Mouse (Mus musculus): ENCODE data around the gene Zfp433.
"Not testable (repeated sequence)": the region's sequence is repeated elsewhere in the genome, so short reads cannot be mapped to it uniquely, and the experiment has no call there.

Gene Zfp433

DNA sequence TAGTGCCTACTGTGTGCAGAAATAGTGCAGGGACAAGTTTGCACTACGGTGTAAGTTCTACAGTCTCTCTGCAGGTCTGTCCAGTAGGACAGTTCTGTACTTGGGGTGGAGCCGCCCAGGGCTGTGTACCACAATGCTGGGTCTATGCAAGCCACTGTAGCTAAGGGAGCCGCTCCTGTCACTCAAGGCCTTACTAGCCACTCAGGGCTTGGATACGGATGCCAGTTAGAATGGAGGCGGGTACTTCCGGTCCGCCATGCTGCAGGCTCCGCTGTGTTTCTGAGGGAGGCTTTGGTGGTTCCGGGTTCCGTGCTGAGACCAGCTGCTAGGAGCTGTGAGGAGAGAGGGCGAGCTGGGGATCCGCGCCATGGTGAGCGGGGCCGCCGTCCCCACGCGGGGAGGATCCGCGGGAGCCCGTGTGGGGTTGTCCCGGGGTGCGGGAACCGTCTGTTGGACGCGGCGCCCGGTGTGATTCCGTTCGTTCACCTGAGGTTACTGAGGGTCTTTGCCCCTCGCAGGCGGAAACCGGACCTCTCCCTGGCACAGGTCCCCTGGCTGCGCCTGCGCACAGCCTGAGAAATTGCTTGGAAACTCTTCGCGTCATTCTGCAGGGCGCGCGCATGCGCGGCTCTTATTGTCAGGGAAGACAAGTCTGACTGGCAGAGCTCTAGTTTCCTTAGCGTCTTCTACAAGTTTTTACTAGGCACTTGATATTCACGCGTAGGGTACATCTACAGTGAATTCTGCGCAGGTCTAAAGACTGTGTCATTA lies at the start of gene Zfp433:
Zfp433 (plus strand) TSS at position 295 of the 771 bp plus-strand sequence.
- not testable (repeated sequence) for DNase-seq (ENCODE audit: low read depth, low spot score)

DNA sequence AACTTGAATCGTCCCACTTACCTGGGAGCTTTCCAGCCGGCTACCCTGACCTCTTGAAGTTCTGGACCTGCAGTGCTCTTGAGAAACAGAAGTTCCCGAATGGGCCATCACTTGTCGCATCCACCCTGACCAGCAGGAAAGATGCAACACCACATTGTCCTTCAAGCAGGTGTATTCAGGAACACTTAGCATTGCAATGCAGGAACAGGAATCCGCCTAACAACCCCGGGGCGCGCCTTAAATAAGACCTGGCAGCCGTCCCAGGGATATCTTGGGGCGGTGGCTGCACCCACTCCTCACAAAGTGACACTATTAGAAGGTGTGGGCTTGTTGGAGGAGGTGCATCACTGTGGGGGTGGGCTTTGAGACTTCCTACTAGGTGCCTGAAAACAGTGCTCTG lies 49.4 kb upstream of the Zfp433 start:
- no peak for DNase-seq (ENCODE audit: low read depth, low spot score)

GRCm38 (mm10) chr10:81656174-81656573 lies 48.5 kb upstream of the Zfp433 start:
- no peak for DNase-seq (ENCODE audit: low read depth, low spot score)

DNA sequence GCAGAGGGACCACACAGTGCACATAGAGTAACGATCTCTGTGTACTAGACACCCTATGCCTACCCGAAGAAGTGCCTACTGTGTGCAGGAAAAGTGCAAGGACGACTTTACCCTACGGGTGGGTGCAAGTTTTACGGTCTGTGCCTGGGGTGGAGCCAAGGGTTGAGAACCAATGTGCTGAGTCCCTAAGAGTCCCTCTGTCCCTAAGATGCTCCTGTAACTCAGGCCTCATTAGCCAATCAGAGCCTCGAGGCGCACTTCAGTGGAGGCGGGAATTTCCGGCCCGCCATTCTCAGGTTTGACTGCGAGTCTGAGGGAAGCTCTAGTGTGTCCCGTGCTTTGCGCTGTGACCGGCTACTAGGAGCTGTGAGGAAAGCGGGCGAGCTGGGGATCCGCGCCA lies 17.5 kb upstream of the Zfp433 start:
- DNase-seq (ENCODE audit: low read depth, low spot score): not testable (repeated sequence)

DNA sequence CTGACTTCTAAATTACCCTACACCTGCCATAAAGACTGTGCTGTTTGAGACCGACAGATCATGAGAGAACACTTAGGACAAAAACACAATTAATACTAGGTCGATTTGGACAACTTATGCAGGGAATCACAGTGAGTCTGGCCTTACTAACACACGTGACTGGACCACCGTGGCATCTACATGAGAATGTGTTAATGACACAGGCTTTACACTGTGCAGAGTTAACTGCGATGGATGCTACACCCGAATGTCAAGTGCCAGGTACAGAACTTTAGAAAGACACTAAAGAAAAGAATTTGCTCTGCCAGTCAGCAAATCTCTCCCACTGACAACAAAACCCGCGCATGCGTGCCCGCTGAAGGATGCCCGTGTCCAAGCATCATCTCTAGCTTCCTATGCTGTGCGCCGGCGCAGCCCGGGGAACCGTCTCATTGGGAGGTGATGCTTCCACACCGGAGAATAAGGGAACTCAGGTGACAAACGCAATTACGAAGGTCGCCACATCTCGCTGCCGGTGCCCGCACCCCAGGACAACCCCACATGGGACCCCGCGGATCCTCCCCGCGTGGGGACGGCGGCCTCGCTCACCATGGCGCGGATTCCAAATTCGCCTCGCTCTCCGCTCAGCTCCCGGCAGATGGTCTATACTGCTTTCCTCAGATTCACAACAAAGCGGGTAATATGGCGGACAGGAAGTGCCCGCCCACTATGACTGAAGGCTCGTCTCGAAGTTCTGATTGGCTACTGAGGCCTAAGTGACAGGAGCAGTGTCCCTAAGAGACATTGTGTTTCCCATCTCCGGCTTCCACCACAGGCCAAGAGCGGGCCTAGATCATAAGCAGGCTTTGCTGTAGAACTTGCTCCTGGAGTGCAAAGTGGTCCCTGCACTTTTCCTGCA lies 66.1 kb downstream of the Zfp433 start, which contains the start of gene Gm3055:
Gm3055 (minus strand) TSS at position 656 of the 898 bp plus-strand sequence.
- not testable (repeated sequence) for DNase-seq (ENCODE audit: low read depth, low spot score)

DNA sequence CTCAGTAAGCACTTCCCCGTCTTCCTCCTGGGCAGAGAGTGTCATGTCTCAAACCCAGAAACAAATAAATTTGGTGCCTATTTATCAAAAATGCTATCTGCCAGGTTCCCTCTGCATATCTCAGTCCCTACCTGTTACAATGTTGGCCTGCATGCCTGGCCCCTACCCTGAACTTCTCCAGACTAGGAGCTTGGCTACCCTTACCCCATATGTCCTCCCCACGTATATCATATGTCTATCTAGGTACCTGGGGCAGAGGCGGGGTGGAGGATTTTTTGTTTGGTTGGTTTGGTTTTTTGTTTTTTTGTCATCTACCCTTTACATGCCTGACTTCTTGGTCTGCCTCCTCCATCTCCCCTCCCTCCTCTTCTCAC lies 66.8 kb downstream of the Zfp433 start:
- DNase-seq (ENCODE audit: low read depth, low spot score): not testable (repeated sequence)

Data from A20 (cell line).